Mouse (Mus musculus) liver, embryonic 14.5 days (tissue): Measurements from ENCODE around the gene Diaph3. TPM values are rescaled to one million over a fixed set of nuclear protein-coding genes. Genes with fewer than 3 reads are reported as not detected.

Experiments used
- ATAC-seq: fragments of 200-750 bp; cut with Nextera tagmentation; 2 replicates; pipeline ENCODE4 v1.8.0; 2017; ENCODE audit warnings: moderate number of reproducible peaks, mild to moderate bottlenecking, moderate library complexity; ENCODE audit not compliant: insufficient read depth
- DNase-seq, 3 experiments: peaks; one replicate each; pipeline ENCODE4 v3.0.0-alpha.2; 2012 to 2013; ENCODE audit warnings: low read depth in 3 of 3, low spot score in 3 of 3
- H3K27ac ChIP-seq: fragments of 300-500 bp; sonication (generic); 2 replicates; pipeline ENCODE4 v1.5.1; 2014; ENCODE audit warnings: moderate library complexity, mild to moderate bottlenecking, control low read depth, inconsistent platforms
- H3K27me3 ChIP-seq: fragments of 300-500 bp; sonication (generic); 2 replicates; pipeline ENCODE4 v1.6.1; 2014; ENCODE audit warnings: mild to moderate bottlenecking, low read length, moderate library complexity; ENCODE audit not compliant: control insufficient read depth, insufficient read depth
- H3K36me3 ChIP-seq: fragments of 300-500 bp; sonication (generic); replicated peaks from 2 replicates; pipeline ENCODE4 v1.6.1; 2014; ENCODE audit warnings: low read depth; ENCODE audit not compliant: control insufficient read depth, insufficient read depth
- H3K4me1 ChIP-seq, 2 experiments: fragments of 200-500 bp in 1 of 2; fragments of 300-500 bp in 1 of 2; sonication (generic) in 1 of 2; replicated peaks; 2 replicates each; pipeline ENCODE4 v1.6.1; 2012 to 2014; ENCODE audit warnings: antibody characterized with exemption in 1 of 2, inconsistent platforms in 1 of 2, low read length in 1 of 2; ENCODE audit not compliant: control insufficient read depth in 2 of 2, insufficient read depth in 2 of 2
- H3K4me2 ChIP-seq: fragments of 300-500 bp; sonication (generic); 2 replicates; pipeline ENCODE4 v1.6.1; 2014; ENCODE audit warnings: low read depth, mild to moderate bottlenecking, control low read depth, moderate library complexity
- H3K4me3 ChIP-seq, 2 experiments: fragments of 200-500 bp in 1 of 2; fragments of 300-500 bp in 1 of 2; sonication (generic) in 1 of 2; 2 replicates each; pipeline ENCODE4 v1.5.1; 2012 to 2014; ENCODE audit warnings: low read depth in 2 of 2, low read length in 2 of 2, mild to moderate bottlenecking in 2 of 2, control low read depth in 1 of 2, inconsistent platforms in 1 of 2, moderate library complexity in 1 of 2; ENCODE audit not compliant: insufficient read depth in 1 of 2
- H3K9ac ChIP-seq: fragments of 300-500 bp; sonication (generic); replicated peaks from 2 replicates; pipeline ENCODE4 v1.6.1; 2014; ENCODE audit warnings: mild to moderate bottlenecking, control low read depth, moderate library complexity
- H3K9me3 ChIP-seq: fragments of 300-500 bp; sonication (generic); 2 replicates; pipeline ENCODE4 v1.6.1; 2016; ENCODE audit warnings: low read length, mixed read lengths; ENCODE audit not compliant: control insufficient read depth
- CTCF ChIP-seq: IDR thresholded peaks from 2 replicates; pipeline ENCODE4 v1.5.1; 2016; ENCODE audit warnings: antibody characterized with exemption, low read depth, control low read depth
- EP300 ChIP-seq: IDR thresholded peaks from 2 replicates; pipeline ENCODE4 v1.6.1; 2016; ENCODE audit warnings: antibody characterized with exemption, low read depth
- WGBS: fragments of 180-500 bp; shearing (Covaris S2); extraction: QIAGEN DNeasy Blood & Tissue Kit; methylation state at CpG from one replicate; pipeline ENCODE4 v1.1.7; 2014; ENCODE audit not compliant: insufficient replicate concordance; 5-methylcytosine and 5-hydroxymethylcytosine counted together
- polyA plus RNA-seq, 2 experiments: library from polyadenylated mRNA; depleted of rRNA in 1 of 2; stranded (reverse) in 1 of 2; unstranded in 1 of 2; fragments of >200 nt; fragmentation: Nextera tagmentation in 1 of 2; extraction: Ambion mirVana in 1 of 2; gene quantifications; 2 replicates each; pipeline versions ENCODE4 v1.2.1 to v1.2.3; 2012 to 2014

Gene Diaph3
- polyA plus RNA-seq, 2 experiments = 8.9 to 15.2 TPM

- no peak overlapping the region for H3K4me2 ChIP-seq
- TF ChIP-seq CTCF (no peak), EP300 (no peak)
- H3K36me3 ChIP-seq = no peaks in the 10 kb centered on the region
- H3K4me1 ChIP-seq = 0 out of 4 replicates have a peak, but pooled peaks cover 0 to 1% of the 10 kb centered on the region in 2 experiments
- no peaks in the 10 kb centered on the region for H3K9me3 ChIP-seq
- H3K27ac ChIP-seq = no peak overlapping the region
- no peak overlapping the region for H3K4me3 ChIP-seq
- ATAC-seq (no peak), DNase-seq (no peak)
- no peak overlapping the region for H3K9ac ChIP-seq
- 63% methylated on average over 3 of the region's 3 CpGs for WGBS
- H3K27me3 ChIP-seq = no peaks in the 10 kb centered on the region
Observed at GRCm38 (mm10) chr14:86844075-86844474, 297.0 kb downstream of the Diaph3 start.

GRCm38 (mm10) chr14:86837642-86838041 is 303.4 kb downstream of the Diaph3 start:
- H3K4me2 ChIP-seq = no peak overlapping the region
- H3K9ac ChIP-seq = no peak overlapping the region
- no peaks in the 10 kb centered on the region for H3K27me3 ChIP-seq
- ATAC-seq (no peak), DNase-seq (no peak)
- TF ChIP-seq CTCF (no peak), EP300 (no peak)
- H3K27ac ChIP-seq = no peak overlapping the region
- H3K4me3 ChIP-seq = no peak overlapping the region
- WGBS = 53% methylated on average over 2 of the region's 2 CpGs
- no peaks in the 10 kb centered on the region for H3K36me3 ChIP-seq
- H3K9me3 ChIP-seq = no peaks in the 10 kb centered on the region
- no peaks in the 10 kb centered on the region for H3K4me1 ChIP-seq

GRCm38 (mm10) chr14:86834851-86835250 is 306.2 kb downstream of the Diaph3 start:
- DNase-seq (no peak), ATAC-seq (no peak)

GRCm38 (mm10) chr14:86834269-86834668 is 306.8 kb downstream of the Diaph3 start:
- DNase-seq = no peak
- WGBS = 90% methylated on average over 6 of the region's 6 CpGs

More at GRCm38 (mm10) chr14:86834851-86835250, 306.2 kb downstream of the Diaph3 start:
- no peak overlapping the region for H3K27ac ChIP-seq
- no peak overlapping the region for H3K4me3 ChIP-seq
- 73% methylated on average over 2 of the region's 2 CpGs for WGBS
- no peaks in the 10 kb centered on the region for H3K27me3 ChIP-seq
- H3K36me3 ChIP-seq = no peaks in the 10 kb centered on the region
- no peaks in the 10 kb centered on the region for H3K4me1 ChIP-seq
- no peak overlapping the region for H3K4me2 ChIP-seq
- H3K9me3 ChIP-seq = no peaks in the 10 kb centered on the region
- TF ChIP-seq CTCF = no peak
- TF ChIP-seq EP300 = no peak
- H3K9ac ChIP-seq = no peak overlapping the region

GRCm38 (mm10) chr14:86833003-86833402 is 308.0 kb downstream of the Diaph3 start:
- Histone ChIP-seq H3K4me2 (no peak overlapping the region), H3K27me3 (no peaks in the 10 kb centered on the region), H3K27ac (no peak overlapping the region), H3K36me3 (no peaks in the 10 kb centered on the region), H3K4me3 (no peak overlapping the region), H3K9me3 (no peaks in the 10 kb centered on the region), H3K9ac (no peak overlapping the region), H3K4me1 (no peaks in the 10 kb centered on the region)
- TF ChIP-seq EP300 (no peak), CTCF (no peak)
- 77% methylated on average over 4 of the region's 4 CpGs for WGBS
- DNase-seq = no peak
- ATAC-seq = no peak

More at GRCm38 (mm10) chr14:86834269-86834668, 306.8 kb downstream of the Diaph3 start:
- H3K9ac ChIP-seq = no peak overlapping the region
- no peaks in the 10 kb centered on the region for H3K36me3 ChIP-seq
- no peak overlapping the region for H3K27ac ChIP-seq
- H3K9me3 ChIP-seq = no peaks in the 10 kb centered on the region
- no peaks in the 10 kb centered on the region for H3K4me1 ChIP-seq
- TF ChIP-seq CTCF (no peak), EP300 (no peak)
- no peak for ATAC-seq
- no peak overlapping the region for H3K4me2 ChIP-seq
- H3K27me3 ChIP-seq = no peaks in the 10 kb centered on the region
- no peak overlapping the region for H3K4me3 ChIP-seq
